Mouse (Mus musculus) lung, embryonic 16.5 days (tissue): ENCODE measurements at regions not wholly inside any gene's neighbourhood (a gene's known extent, or its start where the extent isn't known, plus 50 kb on each side); places are given as distances from the start of the nearest gene placed in this dataset.

Source experiments
- ATAC-seq: fragments of 200-750 bp; cut with Nextera tagmentation; 2 replicates; pipeline ENCODE4 v1.8.0; 2017; ENCODE audit warnings: low read depth, mild to moderate bottlenecking, moderate library complexity
- H3K27ac ChIP-seq: fragments of 300-500 bp; sonication (generic); 2 replicates; pipeline ENCODE4 v1.5.1; 2014; ENCODE audit warnings: mild to moderate bottlenecking, control low read depth, low read length
- H3K27me3 ChIP-seq: fragments of 300-500 bp; sonication (generic); 2 replicates; pipeline ENCODE4 v1.6.1; 2014; ENCODE audit warnings: low read depth, low read length, mixed read lengths; ENCODE audit not compliant: control insufficient read depth, insufficient read depth
- H3K36me3 ChIP-seq: fragments of 300-500 bp; sonication (generic); 2 replicates; pipeline ENCODE4 v1.6.1; 2014; ENCODE audit warnings: low read length; ENCODE audit not compliant: control insufficient read depth, insufficient read depth
- H3K4me1 ChIP-seq: fragments of 300-500 bp; sonication (generic); replicated peaks from 2 replicates; pipeline ENCODE4 v1.6.1; 2014; ENCODE audit warnings: low read length, mixed read lengths; ENCODE audit not compliant: control insufficient read depth, insufficient read depth
- H3K4me2 ChIP-seq: fragments of 300-500 bp; sonication (generic); 2 replicates; pipeline ENCODE4 v1.6.1; 2014; ENCODE audit warnings: low read depth, low read length, control low read depth
- H3K4me3 ChIP-seq: fragments of 300-500 bp; sonication (generic); 2 replicates; pipeline ENCODE4 v1.5.1; 2014; ENCODE audit warnings: mild to moderate bottlenecking, low read length, control low read depth
- H3K9ac ChIP-seq: fragments of 300-500 bp; sonication (generic); 2 replicates; pipeline ENCODE4 v1.6.1; 2014; ENCODE audit warnings: low read length, control low read depth
- H3K9me3 ChIP-seq: fragments of 300-500 bp; sonication (generic); 2 replicates; pipeline ENCODE4 v1.6.1; 2016; ENCODE audit warnings: low read length; ENCODE audit not compliant: control insufficient read depth
- WGBS: fragments of 180-500 bp; shearing (Covaris S2); extraction: QIAGEN DNeasy Blood & Tissue Kit; methylation state at CpG from one replicate; pipeline ENCODE4 v1.1.7; 2014; 5-methylcytosine and 5-hydroxymethylcytosine counted together

DNA sequence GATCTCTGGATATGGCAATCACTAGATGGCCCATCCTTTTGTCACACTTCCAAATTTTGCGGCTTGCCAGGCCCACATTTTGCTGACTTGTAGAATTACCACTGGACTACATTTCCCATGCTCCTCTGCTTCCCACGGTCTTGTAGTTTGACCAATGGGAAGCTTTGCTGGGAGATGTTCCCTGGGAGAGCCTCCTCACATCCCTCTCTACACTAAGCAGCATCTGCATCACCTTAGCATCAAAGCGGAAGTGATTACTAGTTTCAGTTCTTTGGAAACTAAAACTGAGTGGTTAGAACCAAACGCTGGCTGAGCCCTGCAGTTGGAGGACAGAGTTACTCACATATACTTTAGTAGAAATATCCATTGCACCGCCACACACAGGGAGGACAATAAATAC lies 181.9 kb upstream of the Foxq1 start:
- Histone ChIP-seq H3K27me3 (no peaks in the 10 kb centered on the region), H3K9me3 (no peaks in the 10 kb centered on the region), H3K4me3 (no peak overlapping the region), H3K36me3 (no peaks in the 10 kb centered on the region), H3K9ac (no peak overlapping the region), H3K4me2 (no peak overlapping the region), H3K27ac (no peak overlapping the region), H3K4me1 (peaks cover 2% of the 10 kb centered on the region; the same call in 1 of the 2 replicates)
- 62% methylated on average over 5 of the region's 5 CpGs for WGBS
- ATAC-seq, result no peak

DNA sequence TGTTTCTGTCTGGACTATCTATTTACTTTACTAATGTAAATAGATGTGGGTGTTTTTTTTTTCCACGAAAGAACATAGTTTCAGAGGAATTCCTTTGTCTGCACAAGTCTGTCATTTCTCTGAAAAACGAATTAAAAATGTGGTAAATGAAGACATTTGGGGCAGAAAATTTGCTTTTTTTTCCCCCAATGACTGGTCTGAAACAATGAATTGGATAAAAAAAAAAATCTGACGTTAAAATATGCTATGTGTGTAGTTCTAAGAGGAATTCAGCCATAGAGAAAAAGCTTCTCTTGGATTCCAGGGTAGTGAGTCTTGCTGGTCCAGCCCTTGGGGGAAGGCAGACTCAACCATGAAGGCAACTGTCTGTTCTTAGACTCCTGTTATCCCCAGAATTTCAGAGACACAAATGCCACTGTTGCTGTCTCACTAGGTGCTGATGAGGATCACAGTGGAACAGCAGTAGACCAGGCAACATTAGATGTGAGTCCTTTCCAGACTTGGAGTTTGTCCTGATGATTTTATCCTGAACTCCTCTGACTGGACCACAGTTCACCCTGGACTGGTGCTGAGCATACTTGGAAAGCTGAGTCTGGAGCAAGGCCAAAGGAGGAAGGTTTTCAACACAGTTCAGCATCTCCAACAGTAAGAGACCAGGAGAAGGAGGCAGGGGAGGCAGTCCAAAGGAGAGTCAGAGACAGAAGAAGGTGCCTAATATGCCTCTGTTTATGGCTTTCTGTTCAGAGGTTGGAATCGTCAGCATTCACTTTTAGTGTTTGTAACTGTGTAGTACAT lies 162.3 kb upstream of the Foxq1 start:
- no peaks in the 10 kb centered on the region for H3K36me3 ChIP-seq
- no peak overlapping the region for H3K4me3 ChIP-seq
- no peak overlapping the region for H3K9ac ChIP-seq
- no peaks in the 10 kb centered on the region for H3K4me1 ChIP-seq
- no peak overlapping the region for H3K27ac ChIP-seq
- no peaks in the 10 kb centered on the region for H3K27me3 ChIP-seq
- no peak for ATAC-seq
- no peaks in the 10 kb centered on the region for H3K9me3 ChIP-seq
- no peak overlapping the region for H3K4me2 ChIP-seq
- 31% methylated on average over 4 of the region's 4 CpGs for WGBS

DNA sequence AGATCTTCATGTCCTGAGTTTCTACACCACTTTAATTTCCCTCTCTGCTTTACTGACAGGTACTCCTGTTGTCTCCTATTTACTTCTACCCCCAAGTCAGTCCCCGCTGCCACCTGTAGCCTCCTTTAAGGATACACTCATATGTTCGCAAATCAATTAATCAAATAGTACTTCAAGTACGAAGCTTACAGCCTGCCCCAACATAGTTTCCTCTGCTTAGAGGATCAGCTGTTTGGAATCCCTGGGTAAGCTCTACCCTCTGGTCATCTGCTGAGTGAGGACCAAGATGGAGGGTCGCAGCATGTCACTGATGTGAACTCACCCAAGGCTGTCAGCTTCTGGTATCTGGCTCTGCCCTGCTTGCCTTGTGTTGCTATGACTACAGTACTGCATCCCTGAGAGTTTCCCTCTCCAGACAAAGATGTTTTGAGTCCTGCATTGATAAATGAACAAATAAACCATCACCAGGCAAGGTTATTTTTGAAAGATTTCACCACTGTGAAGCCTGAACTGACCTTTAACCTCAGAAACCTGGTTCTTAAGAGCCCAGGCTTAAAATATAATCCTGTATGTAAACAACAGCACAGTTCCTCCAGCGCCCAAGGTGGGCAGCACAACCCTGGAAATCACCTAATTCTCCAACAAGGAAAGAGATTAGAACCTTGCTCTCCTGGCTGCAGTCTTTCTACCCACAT lies 159.6 kb upstream of the Foxq1 start:
- Histone ChIP-seq H3K4me3 (no peak overlapping the region), H3K27ac (no peak overlapping the region), H3K4me1 (no peaks in the 10 kb centered on the region), H3K4me2 (no peak overlapping the region), H3K36me3 (no peaks in the 10 kb centered on the region), H3K27me3 (no peaks in the 10 kb centered on the region), H3K9me3 (no peaks in the 10 kb centered on the region), H3K9ac (no peak overlapping the region)
- ATAC-seq, result no peak
- 58% methylated on average over 5 of the region's 5 CpGs for WGBS

DNA sequence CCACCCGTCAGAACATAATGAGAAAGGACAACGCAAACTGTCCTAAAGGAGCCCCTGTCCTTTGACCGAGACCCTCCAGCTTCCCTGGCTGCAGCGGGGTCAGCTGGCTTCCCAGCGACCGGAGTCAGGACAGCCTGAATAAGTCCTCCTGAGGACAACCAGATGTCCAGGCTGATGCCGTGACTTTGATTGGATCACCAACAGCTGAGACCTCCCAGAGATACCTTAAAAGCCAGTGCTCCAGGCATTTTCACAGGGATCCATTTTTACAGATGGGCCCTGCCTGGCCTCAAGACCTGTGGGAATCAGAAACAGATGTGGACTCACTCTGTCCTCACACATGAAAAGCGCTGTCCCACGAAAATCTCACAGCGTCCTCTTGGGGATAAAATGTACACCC lies 158.7 kb upstream of the Foxq1 start:
- H3K4me1 ChIP-seq, result no peaks in the 10 kb centered on the region
- no peak for ATAC-seq
- WGBS, result 47% methylated on average over 10 of the region's 10 CpGs
- no peaks in the 10 kb centered on the region for H3K36me3 ChIP-seq
- no peaks in the 10 kb centered on the region for H3K27me3 ChIP-seq
- no peaks in the 10 kb centered on the region for H3K9me3 ChIP-seq
- no peak overlapping the region for H3K4me3 ChIP-seq
- no peak overlapping the region for H3K4me2 ChIP-seq
- no peak overlapping the region for H3K9ac ChIP-seq
- no peak overlapping the region for H3K27ac ChIP-seq

DNA sequence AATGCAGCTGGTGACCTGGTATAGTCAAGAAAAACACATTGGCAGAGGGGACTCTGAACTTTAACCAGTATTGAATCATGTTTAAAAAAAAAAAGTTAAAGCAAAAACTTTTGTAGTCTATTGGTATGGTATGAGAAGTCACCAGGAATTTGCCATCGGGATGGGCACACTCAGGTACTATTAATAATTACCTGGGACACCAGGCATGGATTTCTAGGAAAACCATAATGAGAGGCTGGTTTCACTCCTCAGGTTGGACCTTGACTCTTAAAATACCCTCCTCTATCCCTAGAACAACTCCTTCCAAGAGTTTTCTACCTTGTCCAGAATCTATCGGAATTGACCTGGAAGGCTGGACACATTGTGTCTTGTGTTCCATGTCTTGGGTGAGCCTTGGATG lies 155.5 kb upstream of the Foxq1 start:
- no peak overlapping the region for H3K9ac ChIP-seq
- no peaks in the 10 kb centered on the region for H3K27me3 ChIP-seq
- no peaks in the 10 kb centered on the region for H3K4me1 ChIP-seq
- H3K9me3 ChIP-seq, result no peaks in the 10 kb centered on the region
- no peak for ATAC-seq
- no peak overlapping the region for H3K4me3 ChIP-seq
- H3K4me2 ChIP-seq, result no peak overlapping the region
- H3K27ac ChIP-seq, result no peak overlapping the region
- WGBS, result 82% methylated on average over 2 of the region's 2 CpGs
- H3K36me3 ChIP-seq, result no peaks in the 10 kb centered on the region

DNA sequence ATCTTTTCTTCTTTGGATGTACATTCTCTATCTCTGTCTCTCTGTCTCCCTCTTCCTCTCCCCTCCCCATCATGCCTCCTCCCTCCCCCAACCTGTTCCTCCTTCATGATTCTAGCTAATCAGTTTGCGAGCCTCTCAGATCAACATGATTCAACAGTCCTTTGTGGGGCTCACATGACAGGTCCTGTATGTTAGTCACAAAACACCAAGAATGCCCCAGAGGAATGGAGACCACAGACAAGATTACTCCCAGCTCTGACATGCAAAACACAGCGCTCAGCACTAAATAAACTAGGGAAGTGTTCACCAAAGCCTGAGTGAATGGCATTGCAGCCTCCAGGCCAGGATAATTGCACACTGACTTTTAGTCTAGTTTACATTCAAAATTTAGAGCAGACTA lies 150.6 kb upstream of the Foxq1 start:
- no peak for ATAC-seq
- no peak overlapping the region for H3K4me3 ChIP-seq
- no peak overlapping the region for H3K27ac ChIP-seq
- no peaks in the 10 kb centered on the region for H3K36me3 ChIP-seq
- H3K9me3 ChIP-seq, result no peaks in the 10 kb centered on the region
- peaks cover 8% of the 10 kb centered on the region for H3K4me1 ChIP-seq
- 75% methylated on average over 2 of the region's 2 CpGs for WGBS
- H3K9ac ChIP-seq, result no peak overlapping the region
- H3K4me2 ChIP-seq, result no peak overlapping the region
- H3K27me3 ChIP-seq, result no peaks in the 10 kb centered on the region

DNA sequence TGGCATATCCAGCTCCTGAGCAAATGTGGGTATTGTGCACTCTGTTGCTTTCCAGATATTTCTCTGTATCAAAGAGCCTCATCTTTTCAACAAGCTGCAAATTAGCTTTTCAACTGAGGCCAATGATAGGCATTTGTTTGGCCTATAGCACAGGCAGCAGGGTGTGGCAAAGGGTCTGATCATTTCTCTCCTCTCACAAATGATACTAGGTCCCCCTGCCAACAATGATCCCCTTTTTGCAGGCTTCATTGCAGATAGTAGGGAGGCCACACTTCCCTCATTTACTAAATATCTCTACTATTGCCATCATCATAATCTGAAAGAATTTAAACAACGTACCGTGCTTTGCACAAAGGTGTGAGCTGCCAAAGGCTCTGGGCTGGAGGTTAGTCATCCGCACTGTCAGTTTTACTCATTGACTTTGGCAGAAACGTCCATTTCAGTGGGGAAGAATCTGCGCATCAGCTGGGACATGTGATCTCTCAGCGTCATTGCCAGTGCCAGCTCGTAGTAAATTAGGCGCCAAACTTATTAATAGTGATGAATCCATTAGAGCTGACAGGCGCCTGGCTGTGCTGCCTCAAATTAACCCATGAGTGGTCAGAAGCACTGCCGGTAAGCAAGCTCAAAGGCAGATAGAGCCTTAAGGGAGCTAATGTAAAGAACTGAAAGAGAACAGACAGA lies 147.4 kb upstream of the Foxq1 start:
- Histone ChIP-seq H3K27ac (no peak overlapping the region), H3K4me1 (peaks cover 8% of the 10 kb centered on the region), H3K36me3 (no peaks in the 10 kb centered on the region), H3K4me3 (no peak overlapping the region), H3K9ac (no peak overlapping the region), H3K4me2 (peak overlapping the region; percentile 28; the same call in 1 of the 2 replicates), H3K9me3 (no peaks in the 10 kb centered on the region), H3K27me3 (no peaks in the 10 kb centered on the region)
- 37% methylated on average over 10 of the region's 10 CpGs for WGBS
- no peak for ATAC-seq

DNA sequence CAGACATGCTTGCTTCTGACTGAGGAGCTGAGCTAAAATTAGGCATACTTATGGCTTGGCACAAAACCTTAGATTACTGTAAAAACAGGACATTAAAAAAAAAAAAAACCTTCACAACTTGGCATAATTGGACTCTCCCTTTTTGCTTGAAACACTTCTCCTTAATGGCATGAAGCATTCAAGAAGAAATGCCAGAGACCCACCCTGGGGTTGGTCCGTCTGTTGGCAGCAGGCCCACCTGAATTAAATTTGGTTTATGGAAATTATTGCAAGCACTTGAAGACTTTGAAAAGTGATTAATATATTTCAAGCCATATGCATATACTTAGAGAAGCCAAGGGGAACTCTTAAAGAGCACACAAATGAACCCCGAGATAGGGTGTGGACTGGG lies 146.8 kb upstream of the Foxq1 start:
- Histone ChIP-seq H3K4me2 (peak overlapping the region; percentile 28; the same call in 1 of the 2 replicates), H3K27me3 (no peaks in the 10 kb centered on the region), H3K36me3 (no peaks in the 10 kb centered on the region), H3K4me3 (no peak overlapping the region), H3K9ac (no peak overlapping the region), H3K27ac (no peak overlapping the region), H3K4me1 (peaks cover 8% of the 10 kb centered on the region), H3K9me3 (no peaks in the 10 kb centered on the region)
- 62% methylated on average over 2 of the region's 2 CpGs for WGBS
- ATAC-seq, result no peak

DNA sequence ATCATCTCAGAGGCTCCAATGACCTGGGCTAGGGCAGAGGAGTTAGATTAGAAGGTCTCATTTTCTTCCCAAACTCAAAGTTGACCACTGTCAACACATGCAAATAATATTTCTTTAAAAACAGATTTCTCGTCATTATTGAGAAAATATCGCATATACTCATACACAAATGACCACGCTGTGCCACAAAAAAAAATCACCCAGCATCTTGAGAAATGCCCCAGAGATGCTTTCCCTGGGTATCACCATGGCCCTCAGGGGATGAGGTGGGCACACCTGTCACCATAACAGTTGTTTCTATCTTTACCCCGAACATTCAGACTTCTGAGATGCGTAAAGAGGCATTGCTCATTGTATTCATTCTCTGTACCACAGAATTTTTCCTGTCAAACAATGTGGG lies 134.4 kb upstream of the Foxq1 start:
- whole genome bisulfite sequencing, result 87% methylated on average over 5 of the region's 5 CpGs
- no peaks in the 10 kb centered on the region for H3K36me3 ChIP-seq
- no peaks in the 10 kb centered on the region for H3K4me1 ChIP-seq
- ATAC-seq, result no peak
- no peak overlapping the region for H3K4me3 ChIP-seq
- no peak overlapping the region for H3K4me2 ChIP-seq
- no peaks in the 10 kb centered on the region for H3K27me3 ChIP-seq
- H3K9ac ChIP-seq, result no peak overlapping the region
- H3K27ac ChIP-seq, result no peak overlapping the region
- H3K9me3 ChIP-seq, result no peaks in the 10 kb centered on the region
